Mouse (Mus musculus) frontal cortex, postnatal 14 days (tissue): ENCODE measurements around the gene Dtx3l.
"Not testable (repeated sequence)": the region's sequence is repeated elsewhere in the genome, so short reads cannot be mapped to it uniquely, and the experiment has no call there.

ENCODE experiments used
- DNase-seq, 2 experiments: peaks; one replicate each; pipeline ENCODE4 v3.0.0; 2022; ENCODE audit warnings: low spot score in 2 of 2

Gene Dtx3l

GRCm38 (mm10) chr16:35938211-35939151 is at the start of gene Dtx3l, which contains the start of gene Parp9:
Gene Dtx3l, minus strand, starts transcription at chr16:35939151.
Gene Parp9, plus strand, starts transcription at chr16:35938470.
- peak; percentile 9 to 28 for DNase-seq

GRCm38 (mm10) chr16:35987930-35988329 is 49.0 kb upstream of the Dtx3l start:
- DNase-seq, result no peak

GRCm38 (mm10) chr16:35984471-35984870 is 45.5 kb upstream of the Dtx3l start:
- DNase-seq, result no peak

GRCm38 (mm10) chr16:35983517-35984101 is 44.7 kb upstream of the Dtx3l start:
- DNase-seq, result peak; percentile 51 to 54

GRCm38 (mm10) chr16:35982902-35983516 is 44.1 kb upstream of the Dtx3l start:
- DNase-seq, result peak; percentile 78 to 83

- no peak for DNase-seq
Observed at GRCm38 (mm10) chr16:35982506-35982901, 43.6 kb upstream of the Dtx3l start.

GRCm38 (mm10) chr16:35981363-35981821 is 42.4 kb upstream of the Dtx3l start:
- DNase-seq, result peak; percentile 96 to 100

GRCm38 (mm10) chr16:35978450-35978849 is 39.5 kb upstream of the Dtx3l start, which contains the start of gene Kpna1:
Gene Kpna1, plus strand, starts transcription at chr16:35978750.
- not testable (repeated sequence) for DNase-seq

- DNase-seq, result no peak
Observed at GRCm38 (mm10) chr16:35974021-35974420, 35.1 kb upstream of the Dtx3l start.

GRCm38 (mm10) chr16:35968149-35968548 is 29.2 kb upstream of the Dtx3l start:
- DNase-seq, result no peak

- DNase-seq, result no peak
Observed at GRCm38 (mm10) chr16:35967319-35967718, 28.4 kb upstream of the Dtx3l start.

GRCm38 (mm10) chr16:35966411-35967115 is 27.6 kb upstream of the Dtx3l start:
- DNase-seq, result no peak

GRCm38 (mm10) chr16:35965991-35966390 is 27.0 kb upstream of the Dtx3l start:
- not testable (repeated sequence) for DNase-seq

- DNase-seq, result no peak
Observed at GRCm38 (mm10) chr16:35952628-35953130, 13.7 kb upstream of the Dtx3l start.

GRCm38 (mm10) chr16:35951216-35951615 is 12.3 kb upstream of the Dtx3l start:
- DNase-seq, result no peak

- DNase-seq, result no peak
Observed at GRCm38 (mm10) chr16:35949264-35949663, 10.3 kb upstream of the Dtx3l start.

GRCm38 (mm10) chr16:35941382-35941781 is 2.4 kb upstream of the Dtx3l start:
- no peak for DNase-seq

- DNase-seq, result peak; percentile 59 to 69
Observed at GRCm38 (mm10) chr16:35939690-35940089, 739 bp upstream of the Dtx3l start.

- DNase-seq, result no peak
Observed at GRCm38 (mm10) chr16:35939261-35939660, 310 bp upstream of the Dtx3l start.

- no peak for DNase-seq
Observed at GRCm38 (mm10) chr16:35933181-35933580, 5.8 kb downstream of the Dtx3l start.
